Mouse (Mus musculus) adrenal gland (tissue): ENCODE results near the gene Ptpn11.
"Not testable (repeated sequence)": the region's sequence is repeated elsewhere in the genome, so short reads cannot be mapped to it uniquely, and the experiment has no call there.

Experiments used
- intact Hi-C: fragments of 180-260 bp; cut with DNase I; formaldehyde crosslinking; loops from one replicate; pipeline ENCODE4 v1.15.1; 2025
- long read RNA-seq, 2 experiments: library from polyadenylated mRNA; unstranded; transcript quantifications; one replicate each; pipeline ENCODE4 v2.0.0; 2020; ENCODE audit warnings: borderline replicate concordance in 1 of 2; ENCODE audit not compliant: insufficient replicate concordance in 1 of 2

Ptpn11 gene
- long read RNA-seq, experiment 1, partial matches to known transcripts, result 108 of 111 reads
- long read RNA-seq, experiment 1, other reads (novel, unspliced or antisense), result 3 of 111 reads
- long read RNA-seq, experiment 2, partial matches to known transcripts, result 143 of 147 reads
- long read RNA-seq, experiment 2, other reads (novel, unspliced or antisense), result 4 of 147 reads

GRCm38 (mm10) chr5:121190836-121191583, at the start of gene Ptpn11:
Ptpn11 (minus strand) TSS chr5:121191397.
- intact Hi-C loops, result no loop called here

- intact Hi-C loops, result no loop called here
These were observed 48.6 kb upstream of the Ptpn11 start for GRCm38 (mm10) chr5:121239846-121240245.

GRCm38 (mm10) chr5:121238208-121238607, 47.0 kb upstream of the Ptpn11 start:
- intact Hi-C loops, result no loop called here

- intact Hi-C loops, result no loop called here
These were observed 45.0 kb upstream of the Ptpn11 start for GRCm38 (mm10) chr5:121236171-121236570.

GRCm38 (mm10) chr5:121233726-121234125, 42.5 kb upstream of the Ptpn11 start:
- intact Hi-C loops, result no loop called here

GRCm38 (mm10) chr5:121232789-121233188, 41.6 kb upstream of the Ptpn11 start:
- intact Hi-C loops, result no loop called here

GRCm38 (mm10) chr5:121230811-121231210, 39.6 kb upstream of the Ptpn11 start:
- intact Hi-C loops, result no loop called here

GRCm38 (mm10) chr5:121229182-121229581, 38.0 kb upstream of the Ptpn11 start:
- intact Hi-C loops, result no loop called here

GRCm38 (mm10) chr5:121227330-121227729, 36.1 kb upstream of the Ptpn11 start:
- intact Hi-C loops, result not testable (repeated sequence)

GRCm38 (mm10) chr5:121226845-121227244, 35.6 kb upstream of the Ptpn11 start:
- intact Hi-C loops, result no loop called here

GRCm38 (mm10) chr5:121226406-121226805, 35.2 kb upstream of the Ptpn11 start:
- intact Hi-C loops, result no loop called here

GRCm38 (mm10) chr5:121225854-121226253, 34.7 kb upstream of the Ptpn11 start:
- intact Hi-C loops, result no loop called here

GRCm38 (mm10) chr5:121224856-121225255, 33.7 kb upstream of the Ptpn11 start:
- intact Hi-C loops, result no loop called here

GRCm38 (mm10) chr5:121224020-121224419, 32.8 kb upstream of the Ptpn11 start:
- intact Hi-C loops, result not testable (repeated sequence)

- intact Hi-C loops, result no loop called here
These were observed 30.2 kb upstream of the Ptpn11 start for GRCm38 (mm10) chr5:121221328-121221850.

GRCm38 (mm10) chr5:121220732-121221301, 29.6 kb upstream of the Ptpn11 start:
- intact Hi-C loops, result no loop called here

GRCm38 (mm10) chr5:121219980-121220731, 29.0 kb upstream of the Ptpn11 start, which contains the start of gene Hectd4:
Hectd4 (plus strand) TSS chr5:121220219.
- intact Hi-C loops, result loop anchor here (10.0 kb wide), 1 partner anchor 155 kb away; no protein-coding TSS in a partner anchor

- intact Hi-C loops, result loop anchor here (10.0 kb wide), 1 partner anchor 156 kb away; no protein-coding TSS in a partner anchor
These were observed 28.0 kb upstream of the Ptpn11 start for GRCm38 (mm10) chr5:121219190-121219589.

- intact Hi-C loops, result loop anchor here (2.0 to 10.0 kb wide), 2 partner anchors 50 to 158 kb away; no protein-coding TSS in a partner anchor
These were observed 26.1 kb upstream of the Ptpn11 start for GRCm38 (mm10) chr5:121217313-121217634.

- intact Hi-C loops, result loop anchor here (2.0 to 10.0 kb wide), 2 partner anchors 50 to 158 kb away; no protein-coding TSS in a partner anchor
These were observed 25.6 kb upstream of the Ptpn11 start for GRCm38 (mm10) chr5:121216584-121217312.

- intact Hi-C loops, result loop anchor here (2.0 to 10.0 kb wide), 2 partner anchors 51 to 159 kb away; no protein-coding TSS in a partner anchor
These were observed 24.9 kb upstream of the Ptpn11 start for GRCm38 (mm10) chr5:121216126-121216446.
